8 mouse cellular contexts compared by ENCODE assay signal in genomic region chr16:17732841-17733340, GRCm38 (mm10). TPM values are rescaled to one million over a fixed set of nuclear protein-coding genes. Genes with fewer than 3 reads are reported as not detected.
DNase-seq lines count a peak whose midpoint lies in the region; ATAC-seq and TF ChIP-seq lines count a peak whose summit lies in the region.

Gene Med15 (minus strand): TSS chr16:17732891.

- WGBS in lung, embryonic 14.5 days: 19% methylated on average over 3 of the region's 3 CpGs
- WGBS in intestine, postnatal 0 days: 37% methylated on average over 3 of the region's 3 CpGs
- WGBS in midbrain, embryonic 10.5 days: 63% methylated on average over 3 of the region's 3 CpGs

- TF ChIP-seq CTCF in lung, embryonic 14.5 days (IDR thresholded peaks at IDR 0.05; ENCODE audit: low read depth): no peak
- TF ChIP-seq CTCF in intestine, postnatal 0 days (IDR thresholded peaks at IDR 0.05; ENCODE audit: low read depth): no peak

- H3K9ac ChIP-seq in lung, embryonic 14.5 days: no peak within 1 kb of the TSS
- H3K9ac ChIP-seq in intestine, postnatal 0 days (ENCODE audit: low read depth, low read length): no peak within 1 kb of the TSS

- no peaks in the 10 kb centered on the region for H3K27me3 ChIP-seq in lung, embryonic 14.5 days (ENCODE audit: insufficient read depth, low read length)
- H3K27me3 ChIP-seq in intestine, postnatal 0 days (replicated peaks; ENCODE audit: control insufficient read depth, insufficient read depth, low read length): no peaks in the 10 kb centered on the region
- peaks cover 9% of the 10 kb centered on the region for H3K27me3 ChIP-seq in midbrain, embryonic 10.5 days (ENCODE audit: low read depth, poor library complexity, severe bottlenecking)

- H3K9me3 ChIP-seq in lung, embryonic 14.5 days (ENCODE audit: low read depth, low read length): no peaks in the 10 kb centered on the region
- no peaks in the 10 kb centered on the region for H3K9me3 ChIP-seq in intestine, postnatal 0 days (ENCODE audit: control insufficient read depth)
- no peaks in the 10 kb centered on the region for H3K9me3 ChIP-seq in midbrain, embryonic 10.5 days (replicated peaks)

- no peak for ATAC-seq in lung, embryonic 14.5 days (ENCODE audit: insufficient read depth)
- ATAC-seq in intestine, postnatal 0 days: 0 out of 2 replicates have a peak, but pooled peaks have one; percentile 26

- no peak within 1 kb of the TSS for H3K4me3 ChIP-seq in lung, embryonic 14.5 days (ENCODE audit: low read depth, low read length)
- H3K4me3 ChIP-seq in brown adipose tissue, adult 24 weeks (ENCODE audit: insufficient read depth, low read depth, low read length): no peak within 1 kb of the TSS
- H3K4me3 ChIP-seq in intestine, postnatal 0 days (ENCODE audit: low read depth, low read length): no peak within 1 kb of the TSS
- H3K4me3 ChIP-seq in midbrain, embryonic 10.5 days: no peak within 1 kb of the TSS

- H3K36me3 ChIP-seq in lung, embryonic 14.5 days (ENCODE audit: insufficient read depth): no peaks in the 10 kb centered on the region
- H3K36me3 ChIP-seq in intestine, postnatal 0 days (ENCODE audit: control insufficient read depth, insufficient read depth): no peaks in the 10 kb centered on the region
- no peaks in the 10 kb centered on the region for H3K36me3 ChIP-seq in midbrain, embryonic 10.5 days

- H3K4me2 ChIP-seq in lung, embryonic 14.5 days: no peak within 1 kb of the TSS
- H3K4me2 ChIP-seq in intestine, postnatal 0 days (replicated peaks; ENCODE audit: low read depth): no peak within 1 kb of the TSS

- no peak for DNase-seq in lung, embryonic 14.5 days
- no peak for DNase-seq in lung, postnatal 25 days (ENCODE audit: low spot score)
- no peak for DNase-seq in gastrocnemius, postnatal 36 days
- no peak for DNase-seq in midbrain, embryonic 10.5 days (ENCODE audit: low spot score)
- no peak for DNase-seq in spleen, adult 18-20 months
- no peak for DNase-seq in testis, postnatal 14 days (ENCODE audit: low spot score)

- intact Hi-C loops in gastrocnemius, postnatal 36 days (cut with DNase I): no loop called here

- H3K27ac ChIP-seq in lung, embryonic 14.5 days (ENCODE audit: low read depth): no peak within 1 kb of the TSS
- H3K27ac ChIP-seq in brown adipose tissue, adult 24 weeks (replicated peaks; ENCODE audit: low read depth, low read length): no peak within 1 kb of the TSS
- H3K27ac ChIP-seq in intestine, postnatal 0 days (ENCODE audit: low read depth, low read length): no peak within 1 kb of the TSS
- no peak within 1 kb of the TSS for H3K27ac ChIP-seq in midbrain, embryonic 10.5 days (replicated peaks)

- no peaks in the 10 kb centered on the region for H3K4me1 ChIP-seq in lung, embryonic 14.5 days (ENCODE audit: insufficient read depth)
- no peaks in the 10 kb centered on the region for H3K4me1 ChIP-seq in brown adipose tissue, adult 24 weeks (ENCODE audit: control insufficient read depth, insufficient read depth, insufficient read length, low read length)
- no peaks in the 10 kb centered on the region for H3K4me1 ChIP-seq in intestine, postnatal 0 days (replicated peaks; ENCODE audit: control insufficient read depth, insufficient read depth, low read length)
- H3K4me1 ChIP-seq in midbrain, embryonic 10.5 days: peaks cover under 1% of the 10 kb centered on the region; the same call in 1 of the 2 replicates

RNA-seq across cellular contexts. Expression of gene Med15, which starts in this region (rescaled TPM):
- polyA plus RNA-seq in lung, embryonic 14.5 days (2014; fragmentation: Nextera tagmentation; extraction: Ambion mirVana): 40.8 and 46.0 TPM in 2 replicates
- 14.7 and 16.2 TPM in 2 replicates for polyA plus RNA-seq in brown adipose tissue, adult 24 weeks (2012; ENCODE audit: insufficient read depth, insufficient read length, missing spikeins)
- total RNA-seq in gastrocnemius, postnatal 36 days (2021): 10 to 100 TPM; 16.5 to 20.0 TPM
- polyA plus RNA-seq in intestine, postnatal 0 days (2015; fragmentation: Nextera tagmentation; extraction: Ambion mirVana): 26.6 TPM in 2 replicates
- 45.2 and 47.8 TPM in 2 replicates for polyA plus RNA-seq in midbrain, embryonic 10.5 days (2016; fragmentation: Nextera tagmentation; extraction: Ambion mirVana)
